Mouse (Mus musculus) G1E (cell line): Measurements from ENCODE around the gene Wwc2.

Experiments
- CTCF ChIP-seq: IDR thresholded peaks from 2 replicates; pipeline ENCODE4 v1.5.1; 2012; ENCODE audit warnings: low read depth, low read length, inconsistent platforms, mixed read lengths
- GATA2 ChIP-seq: IDR thresholded peaks from 2 replicates; pipeline ENCODE4 v1.6.1; 2012; ENCODE audit warnings: low read depth, low read length, inconsistent platforms, borderline replicate concordance
- POLR2AphosphoS5 ChIP-seq: IDR thresholded peaks from 2 replicates; pipeline ENCODE4 v1.6.1; 2012; ENCODE audit warnings: low read depth, low read length, inconsistent platforms; ENCODE audit not compliant: insufficient replicate concordance
- TAL1 ChIP-seq: conservative IDR thresholded peaks from 2 replicates; pipeline ENCODE4 v1.6.1; 2012; ENCODE audit warnings: low read depth, low read length, inconsistent platforms, mixed read lengths

- TF ChIP-seq TAL1 (no peak), CTCF (no peak), GATA2 (no peak), POLR2AphosphoS5 (no peak)
These were observed 20.1 kb downstream of the Wwc2 start for GRCm38 (mm10) chr8:47970576-47970975.
